Mouse (Mus musculus) B cell, adult 62 days (primary cell): ENCODE measurements around the gene Plb1. TPM values are rescaled to one million over a fixed set of nuclear protein-coding genes. Genes with fewer than 3 reads are reported as not detected.

ENCODE experiments used
- total RNA-seq: library from RNA; stranded (reverse); gene quantifications from 4 replicates; pipeline ENCODE4 v1.2.4, GENCODE M21; 2023

Gene Plb1
- not detected in 4 replicates for total RNA-seq

GRCm38 (mm10) chr5:32232474-32232873 lies at the start of gene Plb1:
Gene Plb1 (plus strand): TSS chr5:32232708.

Other genes starting within 250 kb of the Plb1 start
- gene Fosl2, start 96.9 kb upstream of the Plb1 start, total RNA-seq = 48.3 to 62.3 TPM (median 57.0 TPM) in 4 replicates
- gene Ppp1cb, start 226.1 kb downstream of the Plb1 start, total RNA-seq = 180 to 222 TPM (median 213 TPM) in 4 replicates